Mouse (Mus musculus) urinary bladder, postnatal 4 days (tissue): ENCODE measurements around the gene Nxph4.

Source experiments
- DNase-seq, 2 experiments: peaks; one replicate each; pipeline ENCODE4 v3.0.0; 2021 to 2022; ENCODE audit warnings: low spot score in 2 of 2

Gene Nxph4

DNA sequence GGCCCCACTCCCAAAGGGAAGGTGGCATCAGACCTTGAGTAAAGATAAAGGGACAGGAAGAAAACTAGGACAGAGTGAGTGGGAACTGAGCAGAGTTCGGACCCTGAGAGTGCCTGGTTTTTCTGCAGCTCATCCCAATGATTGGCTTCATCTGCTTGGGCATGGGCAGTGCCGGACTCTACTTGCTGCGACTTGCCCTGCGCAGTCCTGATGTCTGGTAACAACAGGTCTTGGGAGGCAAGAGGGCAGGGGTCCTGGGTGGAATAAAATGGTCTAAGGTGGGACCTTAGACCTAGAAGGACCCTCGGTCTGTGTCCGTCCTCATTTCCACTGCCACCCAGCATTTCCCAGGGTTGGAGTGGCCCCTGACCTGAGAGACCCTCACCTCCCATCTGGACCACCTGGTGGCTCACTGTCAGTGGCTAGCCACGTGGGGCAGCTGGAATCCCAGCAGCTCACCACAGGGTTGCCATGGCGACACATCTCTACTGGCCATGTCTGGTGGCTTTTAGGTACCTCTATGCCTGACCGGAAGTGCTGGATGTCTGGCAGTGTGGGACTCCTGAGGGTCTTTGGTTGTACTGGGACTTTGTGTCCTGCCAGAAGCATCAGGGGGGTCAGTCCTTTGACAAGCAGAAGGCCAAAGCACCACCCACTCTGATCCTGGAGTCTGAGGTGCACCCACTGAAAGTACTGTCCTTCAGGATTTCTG lies 18.9 kb downstream of the Nxph4 start:
- no peak for DNase-seq

DNA sequence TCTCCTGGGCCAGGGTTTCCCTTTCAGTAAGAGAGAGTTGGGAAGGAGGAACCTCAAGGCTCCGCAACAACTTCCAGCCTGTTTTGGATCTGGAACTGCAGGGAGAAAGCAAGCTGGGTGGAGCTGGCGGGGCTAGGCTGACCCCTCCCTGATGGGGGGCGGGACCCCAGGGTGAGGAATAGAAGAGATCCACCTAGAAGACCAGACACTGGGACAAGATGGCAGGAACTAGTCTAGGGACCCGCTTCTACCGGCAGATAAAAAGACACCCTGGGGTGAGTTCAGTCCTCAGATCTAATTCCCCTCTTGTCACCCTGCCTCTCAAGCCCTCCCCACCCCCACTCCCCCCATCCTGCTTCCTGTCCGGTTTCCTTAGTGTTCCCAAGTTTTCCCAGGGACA lies 19.6 kb downstream of the Nxph4 start, which contains the start of gene Ndufa4l2:
Ndufa4l2 (plus strand) TSS at position 204 of the 400 bp plus-strand sequence.
- DNase-seq: peak in 1 of 2 experiments; percentile 47

DNA sequence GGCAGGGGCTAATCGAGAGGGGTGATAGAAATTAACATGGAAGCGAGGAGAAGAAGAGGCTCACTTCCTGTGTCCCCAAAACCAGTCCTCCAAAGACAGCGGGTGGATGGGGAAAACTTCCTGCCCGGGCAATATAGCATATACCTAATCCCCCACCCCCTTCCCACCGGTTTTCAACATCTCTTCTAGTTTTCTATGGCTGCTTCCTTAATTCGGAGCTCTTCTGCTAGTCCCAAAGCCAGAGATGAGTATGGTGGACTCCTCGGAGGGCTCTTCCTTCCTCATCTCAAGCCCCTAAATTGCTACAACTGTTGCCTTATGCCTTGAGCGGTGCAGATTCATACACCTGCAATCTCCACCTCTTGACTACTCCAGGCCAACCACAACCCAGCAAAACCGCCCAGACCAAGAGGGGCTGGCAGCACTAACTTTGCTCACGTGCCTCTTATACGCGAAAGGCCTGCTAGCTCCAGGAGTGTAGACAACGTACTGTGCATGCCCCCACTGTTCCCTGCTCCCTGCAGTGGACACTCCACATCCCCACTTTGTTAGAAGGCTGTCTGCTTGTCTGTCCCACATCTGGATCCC lies 20.2 kb downstream of the Nxph4 start:
- DNase-seq: no peak

DNA sequence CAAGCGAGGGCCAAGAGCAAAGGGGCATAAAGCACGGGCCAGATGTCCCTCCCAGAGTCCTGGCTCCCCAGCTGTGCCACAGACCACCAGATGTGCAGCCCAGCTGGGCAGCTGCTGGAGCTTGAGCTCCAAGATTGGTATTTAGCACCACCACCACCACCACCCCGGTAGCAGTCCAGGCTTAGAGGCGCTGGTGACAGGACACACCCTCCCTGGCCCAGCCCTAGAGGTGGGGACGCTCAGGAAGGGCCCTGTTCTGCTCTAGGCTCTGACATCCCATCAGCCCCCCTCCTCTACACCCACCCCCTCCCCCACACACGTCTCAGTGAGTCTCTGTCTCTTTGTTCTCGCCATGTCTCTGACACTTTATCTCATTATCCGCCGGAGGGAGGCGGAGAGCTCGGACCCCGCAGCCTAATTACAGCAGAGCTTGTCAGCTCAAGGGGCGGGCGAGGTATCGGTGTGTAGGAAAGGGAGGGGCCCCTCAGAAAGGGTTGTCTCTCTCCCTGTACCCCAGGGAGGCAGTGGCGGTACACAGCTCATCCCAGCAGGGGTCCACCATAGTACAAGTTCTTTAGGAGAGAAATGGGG lies 20.8 kb downstream of the Nxph4 start:
- no peak for DNase-seq

DNA sequence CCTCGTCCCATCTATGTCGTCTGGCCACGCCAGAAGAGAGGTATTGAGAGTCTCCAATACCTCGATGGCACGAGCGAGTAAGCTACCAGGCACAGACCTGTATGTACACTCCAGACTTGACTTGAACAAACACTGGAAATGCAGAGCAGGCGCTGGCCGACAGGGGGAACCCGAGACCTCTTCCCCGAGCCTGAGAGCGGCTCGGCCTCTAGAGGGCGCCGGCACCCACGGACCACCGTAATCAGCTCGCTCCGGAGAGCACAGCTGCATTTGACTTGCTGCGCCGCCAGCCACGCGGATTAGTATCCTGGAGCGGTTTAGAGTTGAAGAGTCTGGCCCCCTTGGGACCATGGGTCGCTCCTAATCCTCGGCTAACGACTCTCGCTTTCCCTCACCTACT lies 21.5 kb downstream of the Nxph4 start:
- peak; percentile 85 to 94 for DNase-seq

DNA sequence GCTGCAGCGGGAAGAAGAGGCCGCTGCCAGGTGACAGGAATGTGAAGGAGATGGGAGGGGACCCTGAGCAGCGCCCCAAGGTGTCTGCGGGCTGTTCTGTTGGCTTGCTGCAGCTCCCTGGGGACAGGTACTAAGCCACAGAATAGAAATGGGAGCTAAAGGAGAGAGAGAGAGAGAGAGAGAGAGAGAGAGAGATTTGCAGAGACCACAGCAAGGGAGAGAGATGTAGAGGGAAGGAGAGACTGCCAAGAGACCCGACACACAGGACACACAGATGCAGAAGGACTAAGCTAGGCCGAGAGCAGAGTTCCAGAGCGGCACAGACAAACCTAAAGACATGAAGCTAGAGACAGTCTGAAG lies 22.1 kb downstream of the Nxph4 start:
- no peak for DNase-seq

DNA sequence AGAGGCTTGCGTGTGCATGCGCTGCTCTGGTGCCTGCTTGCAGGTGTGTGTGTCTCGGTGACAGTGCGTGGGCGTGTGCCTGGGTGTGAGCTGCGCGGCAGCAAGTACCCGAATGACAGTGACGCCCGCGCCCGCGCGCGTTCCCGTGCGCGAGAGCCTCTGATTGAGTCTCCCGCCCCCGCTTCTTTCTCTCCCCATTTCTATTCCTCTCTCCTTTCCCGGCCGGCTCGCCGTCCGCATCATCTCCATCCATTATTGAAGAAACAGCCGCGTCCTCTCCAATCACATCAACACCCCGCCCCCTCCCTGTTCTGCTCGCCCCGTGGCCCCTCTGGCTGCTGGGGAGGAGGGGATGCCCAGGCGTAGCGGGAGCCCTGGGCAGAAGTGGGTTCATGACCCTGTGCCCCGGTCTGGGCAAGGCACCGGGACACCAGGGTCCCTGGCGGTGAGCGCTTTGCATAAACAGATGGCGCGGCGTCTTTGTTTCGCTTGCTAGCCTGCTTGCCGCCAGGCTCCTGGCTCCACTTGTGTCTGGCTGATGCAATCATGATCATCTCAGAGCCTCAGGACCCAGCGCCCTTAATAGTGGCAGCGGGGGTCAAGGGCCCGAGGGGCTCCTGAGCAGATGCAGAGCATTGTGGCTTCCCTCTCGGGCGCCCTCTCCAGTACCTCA lies 22.6 kb downstream of the Nxph4 start:
- no peak for DNase-seq

DNA sequence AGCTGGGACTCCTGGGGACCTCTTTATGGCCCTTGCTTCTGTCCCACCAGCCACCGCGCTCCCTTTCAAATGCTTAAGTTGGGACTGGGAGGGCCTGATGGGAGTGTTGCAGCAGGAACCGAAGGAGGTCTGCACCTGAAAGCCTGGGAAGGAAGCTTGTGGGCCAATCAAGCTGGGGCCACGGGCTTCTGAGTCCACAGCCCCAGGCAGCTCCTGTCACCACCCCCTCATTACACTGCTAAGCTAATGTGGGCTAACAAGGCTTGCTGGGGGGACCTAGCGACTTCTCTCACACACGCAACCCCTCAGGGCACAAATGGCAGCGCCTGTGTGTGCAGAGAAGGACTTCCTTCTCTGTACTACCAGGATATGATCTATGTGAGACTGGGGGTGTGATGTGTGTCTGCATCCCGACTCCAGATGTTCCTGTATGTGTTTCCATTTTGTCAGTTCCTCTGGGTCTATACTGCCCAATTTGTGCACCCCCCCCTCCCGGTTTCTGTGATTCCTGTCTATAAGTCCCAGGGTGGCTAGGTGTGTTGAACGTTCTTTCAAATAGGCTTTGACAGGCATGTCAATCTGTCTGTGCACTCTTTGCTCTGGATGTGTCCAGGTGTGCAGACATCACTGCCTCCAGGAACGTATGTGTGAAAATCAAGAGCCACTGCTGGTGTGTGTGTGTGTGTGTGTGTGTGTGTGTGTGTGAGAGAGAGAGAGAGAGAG lies 23.3 kb downstream of the Nxph4 start:
- DNase-seq: no peak

- DNase-seq: no peak
Measured at GRCm38 (mm10) chr10:127509837-127510701, 24.3 kb downstream of the Nxph4 start.

DNA sequence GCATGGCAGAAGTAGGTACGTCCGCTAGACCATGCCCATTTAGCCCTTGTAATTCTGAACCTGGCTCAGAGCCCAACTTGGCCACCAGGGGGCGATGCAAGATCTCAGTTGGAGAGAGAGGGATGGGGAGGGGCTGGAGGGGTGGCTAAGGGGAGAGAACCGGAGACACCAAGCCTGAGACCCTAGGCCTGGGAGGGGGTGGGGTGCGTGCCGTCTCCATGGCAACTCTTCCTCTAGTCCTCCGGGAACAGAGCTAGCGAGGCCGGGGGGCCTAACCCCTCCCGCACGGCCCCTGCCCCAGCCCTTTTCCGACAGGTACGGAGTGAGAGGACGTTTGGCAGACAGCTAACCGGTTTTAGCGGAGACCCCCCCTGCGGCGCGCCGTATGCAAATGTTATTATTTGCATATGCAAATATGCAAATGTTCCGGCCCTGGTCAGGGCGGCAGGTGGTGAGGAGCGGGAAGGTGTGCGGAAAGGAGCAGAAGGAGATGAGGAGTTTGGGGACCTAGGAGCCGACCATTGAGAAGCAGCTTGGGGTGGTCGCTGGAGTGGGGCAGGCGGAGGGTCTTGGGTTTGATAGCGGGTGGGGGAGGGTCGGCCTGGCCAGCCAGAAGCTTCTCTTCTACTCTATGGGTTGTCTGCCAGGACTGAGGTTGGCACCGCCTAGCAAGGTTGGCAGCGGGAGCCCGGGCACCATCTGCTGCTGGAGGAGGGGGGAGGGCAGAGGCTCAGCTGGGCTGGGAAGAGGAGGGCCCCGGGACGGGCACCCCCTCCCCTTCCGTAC lies 25.1 kb downstream of the Nxph4 start:
- peak; percentile 69 to 89 for DNase-seq

DNA sequence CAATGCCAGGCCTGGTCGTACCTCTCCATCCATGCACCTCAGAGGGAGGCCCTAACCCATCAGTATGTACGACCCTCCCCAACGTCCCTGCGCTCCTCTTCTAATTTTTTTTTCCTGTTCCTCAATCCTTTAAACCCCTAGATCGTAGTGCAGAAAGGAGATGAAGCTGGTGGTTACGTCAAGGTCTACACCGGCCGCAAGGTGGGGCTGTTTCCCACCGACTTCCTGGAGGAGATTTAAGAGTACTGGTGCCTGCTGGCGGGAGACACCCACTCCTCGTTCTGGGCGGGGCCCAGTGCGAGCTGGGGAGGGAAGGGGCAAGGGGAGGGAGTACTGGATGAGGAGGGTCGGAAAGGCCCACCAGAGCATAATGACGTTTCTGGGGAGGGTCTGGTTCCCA lies 26.1 kb downstream of the Nxph4 start:
- DNase-seq: peak; percentile 64 to 77

DNA sequence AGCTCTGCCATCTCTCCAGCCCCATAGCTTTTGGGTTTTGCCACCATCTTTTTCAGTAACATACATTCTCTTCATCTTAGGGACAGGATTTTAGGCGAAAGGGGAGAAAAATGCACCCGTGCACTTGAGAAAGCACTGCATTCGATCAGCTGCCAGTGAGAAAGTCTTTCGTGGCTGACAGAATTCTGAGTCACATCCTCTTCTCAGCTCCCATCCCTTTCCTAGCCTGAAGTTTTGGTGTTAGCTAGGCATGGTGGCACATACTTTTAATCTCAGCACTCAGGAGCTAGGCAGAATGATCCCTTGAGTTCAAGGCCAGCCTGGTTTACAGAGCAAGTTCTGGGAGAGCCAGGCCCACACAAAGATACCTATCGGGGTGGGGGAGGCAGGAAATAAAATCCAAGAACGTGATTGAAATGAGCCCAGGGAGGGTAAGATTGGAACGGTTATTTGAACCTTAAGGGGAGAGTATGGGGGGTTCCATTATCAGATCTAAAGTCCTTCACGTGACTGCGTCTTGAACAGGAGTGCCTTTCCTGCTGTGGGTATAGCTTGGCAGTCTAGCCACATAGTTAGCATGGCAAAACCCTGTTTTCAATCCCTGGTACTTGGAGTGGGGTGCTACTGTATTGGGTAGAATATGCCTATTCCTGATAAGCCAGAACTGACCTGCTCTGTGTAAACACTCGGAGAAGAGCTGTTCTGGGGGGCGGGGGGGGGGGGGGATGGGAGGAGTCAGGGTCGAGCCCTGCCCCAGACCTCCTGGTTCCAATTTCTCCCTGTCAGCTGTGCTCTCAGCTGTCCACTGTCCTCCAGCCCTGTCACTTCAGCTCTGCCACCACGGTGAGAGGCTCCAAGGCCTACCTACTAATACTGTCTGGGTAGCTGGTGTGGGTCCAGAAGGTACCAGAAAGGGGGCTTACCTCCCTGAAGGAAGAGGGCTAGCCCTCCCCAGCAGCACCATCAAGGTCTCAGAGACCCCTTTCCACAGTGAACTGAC lies 33.2 kb downstream of the Nxph4 start, which contains the start of gene Stac3:
Stac3 (plus strand) TSS at position 793 of the 1,000 bp plus-strand sequence.
- no peak for DNase-seq

GRCm38 (mm10) chr10:127500042-127500441 lies 34.3 kb downstream of the Nxph4 start:
- no peak for DNase-seq

GRCm38 (mm10) chr10:127499516-127499915 lies 34.8 kb downstream of the Nxph4 start:
- DNase-seq: no peak

DNA sequence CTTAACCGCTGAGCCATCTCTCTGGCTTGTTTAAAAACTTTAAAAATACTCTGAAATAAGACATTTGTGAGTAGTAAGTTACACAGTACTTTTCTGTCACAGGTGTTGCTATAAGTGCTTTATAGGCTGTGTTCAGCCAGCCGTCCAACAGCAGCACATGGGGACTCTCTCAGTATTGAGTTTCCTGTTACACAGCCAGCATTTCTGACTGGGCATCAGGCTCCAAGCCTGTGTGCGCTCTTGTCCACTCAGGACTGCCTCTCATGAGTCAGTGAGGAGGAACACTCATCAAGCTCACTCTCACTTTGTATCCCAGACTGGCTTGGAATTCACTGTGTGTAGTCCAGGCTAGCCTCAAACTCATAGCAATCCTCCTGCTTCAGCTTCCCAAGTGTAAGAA lies 38.2 kb downstream of the Nxph4 start:
- DNase-seq: no peak

DNA sequence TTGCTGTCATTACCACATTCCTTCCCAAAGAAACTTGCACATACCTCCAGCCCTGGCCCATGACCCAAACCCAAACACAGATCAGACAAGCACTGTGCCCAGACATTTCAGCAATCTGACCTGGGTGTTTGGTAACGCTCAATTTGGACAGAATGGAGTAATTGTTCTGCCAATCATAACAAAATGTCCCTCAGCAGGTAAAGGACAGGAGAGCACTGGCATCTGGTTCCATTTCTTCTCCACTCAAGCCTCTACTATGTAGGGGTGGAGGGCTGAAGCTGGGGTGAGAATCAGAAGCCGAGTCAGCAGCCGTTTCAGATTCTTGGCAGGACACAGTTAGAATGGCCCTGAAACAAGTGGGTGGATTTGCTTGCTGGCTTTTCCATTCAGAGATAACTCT lies 42.2 kb downstream of the Nxph4 start:
- no peak for DNase-seq

- no peak for DNase-seq
Measured at GRCm38 (mm10) chr10:127491128-127491512, 43.2 kb downstream of the Nxph4 start.

- no peak for DNase-seq
Measured at GRCm38 (mm10) chr10:127490160-127491127, 43.9 kb downstream of the Nxph4 start.
